Mouse (Mus musculus): ENCODE measurements around the gene Pms1. TPM values are rescaled to one million over a fixed set of nuclear protein-coding genes. Genes with fewer than 3 reads are reported as not detected.

The Pms1 gene
- polyA plus RNA-seq (2012; rRNA removed), result 1.5 and 1.7 TPM in 2 replicates

DNA sequence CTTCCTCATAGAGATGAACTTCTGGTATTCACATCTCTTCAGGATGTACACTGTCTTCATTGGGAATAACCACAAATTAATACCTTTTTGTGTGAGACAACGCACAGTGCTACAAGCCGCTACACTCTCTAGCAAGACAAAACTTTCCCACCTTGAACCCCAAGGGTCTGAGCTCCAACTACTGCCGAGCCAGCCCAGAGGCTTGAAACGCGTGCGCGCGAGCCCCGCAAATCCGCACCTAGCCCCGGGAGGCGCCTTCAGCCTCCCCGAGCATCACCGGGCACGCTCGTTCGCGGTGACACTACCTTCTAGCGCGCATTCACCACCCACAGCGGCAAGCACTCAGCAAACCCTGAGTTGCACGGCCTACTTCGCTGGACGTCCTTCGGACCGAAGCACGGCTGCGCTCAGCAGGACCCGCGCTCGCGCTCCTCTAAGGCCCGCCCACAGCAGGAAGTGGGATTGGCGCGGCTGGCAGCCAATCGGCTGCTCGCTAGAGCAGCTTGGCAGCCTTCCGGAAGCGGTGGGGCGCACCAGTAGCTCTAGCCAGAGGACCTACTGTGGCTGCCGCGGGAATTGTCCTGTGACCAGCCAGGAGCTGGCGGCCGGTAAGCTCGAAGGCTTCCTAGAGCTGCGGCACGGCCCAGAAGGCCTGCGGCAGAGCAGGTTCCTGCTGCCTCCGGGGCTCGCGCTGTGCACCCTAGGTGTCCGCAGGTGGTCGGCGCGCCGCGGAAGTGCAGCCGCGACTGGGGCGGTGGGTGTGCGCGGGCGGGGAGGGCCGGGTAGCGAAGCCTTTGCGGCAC lies at the start of gene Pms1, which contains the start of the genes Ormdl1 and Gm28778:
TSS of gene Pms1 (minus strand) at position 438 of the 803 bp plus-strand sequence.
TSS of gene Ormdl1 (plus strand) at position 515 of the 803 bp plus-strand sequence.
TSS of gene Gm28778 (plus strand) at position 531 of the 803 bp plus-strand sequence.

DNA sequence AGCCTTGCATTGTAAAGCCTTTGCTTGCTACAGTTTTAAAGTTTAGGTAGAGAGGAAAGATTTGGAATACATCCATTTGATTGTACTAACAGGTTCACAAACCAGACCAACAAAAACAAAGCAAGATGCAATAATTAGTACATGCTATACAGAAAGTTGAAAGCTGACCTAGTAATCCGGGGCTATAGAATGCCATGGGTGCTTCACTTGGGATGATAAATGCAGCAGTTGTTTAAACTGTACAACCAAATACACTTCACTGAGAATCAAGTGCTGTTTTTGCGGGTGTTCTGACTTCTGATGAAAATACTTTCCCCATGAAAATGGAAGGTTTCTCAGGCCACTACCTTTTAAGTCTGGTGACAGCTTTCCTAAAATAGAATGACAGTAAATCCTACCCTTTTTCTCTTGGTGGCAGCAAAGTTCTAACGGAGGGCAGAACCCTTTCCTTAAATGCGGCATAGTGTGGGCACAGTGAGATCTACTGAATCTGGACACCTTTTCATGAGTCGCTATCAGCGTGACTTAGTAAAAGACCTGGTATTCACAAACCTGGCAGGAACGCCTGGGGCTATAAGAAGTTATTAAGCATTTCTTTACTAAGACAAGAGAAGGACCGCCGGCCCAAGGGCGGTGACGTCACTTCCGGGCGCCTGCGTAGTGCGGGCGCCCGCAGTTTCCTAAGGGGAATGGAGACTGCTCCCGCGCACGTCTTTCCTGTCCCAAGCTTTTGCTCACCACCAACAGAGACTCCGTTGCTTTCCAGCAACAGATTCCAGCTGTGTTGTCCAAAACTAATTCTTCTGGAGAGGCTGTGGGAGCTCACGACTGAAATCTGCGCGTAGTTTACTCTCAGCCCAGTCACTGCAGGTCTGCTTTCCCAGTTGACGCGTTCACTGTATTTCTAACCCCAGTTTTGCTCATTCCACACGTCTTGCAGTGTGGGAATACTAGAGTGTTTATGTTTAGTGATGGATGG lies 16.5 kb upstream of the Pms1 start, which contains the start of gene Osgepl1:
TSS of gene Osgepl1 (plus strand) at position 636 of the 979 bp plus-strand sequence.

DNA sequence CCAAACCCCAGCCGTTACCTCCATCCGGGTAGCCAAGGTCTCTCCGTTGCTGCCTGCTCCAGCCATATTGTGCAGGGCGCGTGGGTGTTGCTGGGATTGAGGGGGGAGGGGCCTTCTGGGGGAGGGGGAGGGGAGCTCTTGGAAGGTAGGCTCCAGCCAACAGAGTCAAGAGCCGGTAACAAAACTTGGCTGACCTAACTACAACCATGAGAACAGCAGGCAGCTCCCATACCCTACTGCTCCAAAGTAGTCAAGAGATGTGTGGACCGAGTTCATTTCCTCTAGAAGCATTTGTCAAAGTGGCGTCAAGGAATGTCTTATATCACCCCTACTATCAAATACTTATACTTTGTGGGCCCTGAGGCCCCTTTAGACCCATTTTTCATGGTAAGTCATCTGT lies 109.3 kb downstream of the Pms1 start, which contains the start of gene 1700019A02Rik:
TSS of gene 1700019A02Rik (minus strand) at position 101 of the 400 bp plus-strand sequence.

Other genes starting within 250 kb of the Pms1 start
- 0.01 TPM in 1 of 2 replicates, not detected in the other for gene Mstn, start 235.4 kb downstream of the Pms1 start, polyA plus RNA-seq (2012; rRNA removed)
- gene 1700019A02Rik, start 109.4 kb downstream of the Pms1 start, polyA plus RNA-seq (2012; rRNA removed), result not detected in 2 replicates
- gene Ormdl1, start 77 bp upstream of the Pms1 start, polyA plus RNA-seq (2012; rRNA removed), result 9.1 and 10.9 TPM in 2 replicates
- gene Gm28778, start 93 bp upstream of the Pms1 start, polyA plus RNA-seq (2012; rRNA removed), result not detected in 2 replicates
- gene Osgepl1, start 16.6 kb upstream of the Pms1 start, polyA plus RNA-seq (2012; rRNA removed), result 9.2 and 9.3 TPM in 2 replicates
- gene Asdurf, start 55.6 kb upstream of the Pms1 start, polyA plus RNA-seq (2012; rRNA removed), result not detected in 2 replicates
- 0.01 TPM in 1 of 2 replicates, not detected in the other for gene Gm28551, start 55.6 kb upstream of the Pms1 start, polyA plus RNA-seq (2012; rRNA removed)
- 16.2 and 16.3 TPM in 2 replicates for gene Asnsd1, start 55.7 kb upstream of the Pms1 start, polyA plus RNA-seq (2012; rRNA removed)

Data from liver, embryonic 18 days (tissue).